Mouse (Mus musculus) hindbrain, embryonic 11.5 days (tissue): ENCODE data around the gene Grpel1. TPM values are rescaled to one million over a fixed set of nuclear protein-coding genes. Genes with fewer than 3 reads are reported as not detected.
A peak's percentile ranks its signal among the peaks of the same experiment; 100 is the strongest.

Experiments used
- ATAC-seq: fragments of 200-750 bp; cut with Nextera tagmentation; 2 replicates; pipeline ENCODE4 v1.8.0; 2017; ENCODE audit warnings: mild to moderate bottlenecking, moderate TSS enrichment, moderate library complexity; ENCODE audit not compliant: low FRiP score
- DNase-seq: peaks from one replicate; pipeline ENCODE4 v3.0.0-alpha.2; 2015; ENCODE audit warnings: low spot score
- H3K27ac ChIP-seq: fragments of 300-500 bp; sonication (generic); 2 replicates; pipeline ENCODE4 v1.5.1; 2014; ENCODE audit warnings: mild to moderate bottlenecking, low read depth, low read length
- H3K27me3 ChIP-seq: fragments of 300-500 bp; sonication (generic); 2 replicates; pipeline ENCODE4 v1.6.1; 2014; ENCODE audit warnings: mild to moderate bottlenecking, low read length, moderate library complexity, mixed read lengths; ENCODE audit not compliant: control insufficient read depth, insufficient read depth
- H3K36me3 ChIP-seq: fragments of 300-500 bp; sonication (generic); 2 replicates; pipeline ENCODE4 v1.6.1; 2014; ENCODE audit warnings: mild to moderate bottlenecking, low read length, moderate library complexity, mixed read lengths; ENCODE audit not compliant: control insufficient read depth, insufficient read depth
- H3K4me1 ChIP-seq: fragments of 300-500 bp; sonication (generic); replicated peaks from 2 replicates; pipeline ENCODE4 v1.6.1; 2014; ENCODE audit warnings: low read length, mixed read lengths; ENCODE audit not compliant: control insufficient read depth, insufficient read depth
- H3K4me2 ChIP-seq: fragments of 300-500 bp; sonication (generic); replicated peaks from 2 replicates; pipeline ENCODE4 v1.6.1; 2014; ENCODE audit warnings: mild to moderate bottlenecking, low read depth, low read length
- H3K4me3 ChIP-seq: fragments of 300-500 bp; sonication (generic); 2 replicates; pipeline ENCODE4 v1.5.1; 2014; ENCODE audit warnings: low read depth, low read length
- H3K9ac ChIP-seq: fragments of 300-500 bp; sonication (generic); 2 replicates; pipeline ENCODE4 v1.6.1; 2014; ENCODE audit warnings: low read depth, low read length
- H3K9me3 ChIP-seq: fragments of 300-500 bp; sonication (generic); 2 replicates; pipeline ENCODE4 v1.6.1; 2016; ENCODE audit warnings: low read length; ENCODE audit not compliant: control insufficient read depth
- WGBS: fragments of 180-500 bp; shearing (Covaris S2); extraction: QIAGEN DNeasy Blood & Tissue Kit; methylation state at CpG from one replicate; pipeline ENCODE4 v1.1.7; 2014; 5-methylcytosine and 5-hydroxymethylcytosine counted together
- polyA plus RNA-seq: library from polyadenylated mRNA; unstranded; fragments of >200 nt; fragmentation: Nextera tagmentation; extraction: Ambion mirVana; gene quantifications from 2 replicates; pipeline ENCODE4 v1.2.1, GENCODE M21; 2014

The Grpel1 gene
- polyA plus RNA-seq, result 52.5 and 57.6 TPM in 2 replicates

GRCm38 (mm10) chr5:36464709-36465661 lies at the start of gene Grpel1:
Grpel1 (plus strand) TSS chr5:36464998.
- peak within 1 kb of the TSS; percentile 88 for H3K4me2 ChIP-seq
- 0 out of 2 replicates have a peak, but pooled peaks cover 3% of the 10 kb centered on the region for H3K4me1 ChIP-seq
- DNase-seq (peak; percentile 98), ATAC-seq (peak; percentile 96)
- H3K4me3 ChIP-seq, result peak within 1 kb of the TSS; percentile 98
- H3K27ac ChIP-seq, result peak within 1 kb of the TSS; percentile 24; the same call in 1 of the 2 replicates
- peak within 1 kb of the TSS; percentile 83 for H3K9ac ChIP-seq
- H3K36me3 ChIP-seq, result peaks cover 3% of the 10 kb centered on the region; the same call in 1 of the 2 replicates
- no peaks in the 10 kb centered on the region for H3K27me3 ChIP-seq
- under 1% methylated on average over 67 of the region's 68 CpGs for WGBS
- H3K9me3 ChIP-seq, result no peaks in the 10 kb centered on the region

DNA sequence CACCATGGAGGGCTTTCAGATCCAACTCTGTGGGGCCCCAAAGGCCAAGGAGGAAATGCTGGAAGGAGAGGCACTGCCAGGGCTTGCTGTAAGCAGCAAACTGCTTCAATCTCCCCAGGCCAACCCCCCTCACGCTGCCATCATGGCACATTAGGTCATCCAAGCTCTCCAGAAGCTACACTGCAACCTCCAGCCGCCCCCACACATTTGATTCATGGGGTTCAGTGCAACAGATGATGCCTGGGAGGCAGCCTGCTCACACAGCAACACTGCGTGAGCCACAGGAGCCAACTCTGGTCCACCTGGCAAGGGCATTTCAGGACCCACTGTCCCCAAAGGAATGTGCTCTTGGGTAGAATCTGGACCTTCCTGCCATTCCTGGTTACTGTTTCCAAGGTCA lies 44.9 kb upstream of the Grpel1 start:
- Histone ChIP-seq H3K27ac (no peak overlapping the region), H3K27me3 (no peaks in the 10 kb centered on the region), H3K4me1 (no peaks in the 10 kb centered on the region), H3K36me3 (no peaks in the 10 kb centered on the region), H3K4me2 (no peak overlapping the region), H3K9ac (no peak overlapping the region), H3K4me3 (no peak overlapping the region), H3K9me3 (no peaks in the 10 kb centered on the region)
- DNase-seq (no peak), ATAC-seq (no peak)
- 72% methylated on average over 3 of the region's 3 CpGs for WGBS

DNA sequence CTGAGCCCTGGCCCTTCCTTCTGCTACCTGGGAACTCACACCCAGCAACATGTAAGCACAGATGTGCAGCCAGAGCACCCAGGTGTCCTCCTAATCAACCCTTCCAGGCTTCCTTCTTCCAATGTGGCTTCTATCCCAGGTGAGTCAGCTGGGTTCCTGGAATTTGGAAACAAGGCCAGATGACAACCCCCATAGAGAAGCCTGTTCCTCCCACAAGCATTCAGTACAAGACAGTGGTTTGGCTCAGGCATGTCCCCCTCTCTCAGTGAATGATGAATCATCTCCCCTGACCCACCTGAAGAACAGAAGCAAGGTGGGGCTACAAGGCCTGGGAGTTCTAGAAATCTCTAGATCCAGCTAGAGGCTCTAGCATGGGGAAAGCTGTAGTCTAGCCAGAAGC lies 42.1 kb upstream of the Grpel1 start:
- no peak for ATAC-seq

DNA sequence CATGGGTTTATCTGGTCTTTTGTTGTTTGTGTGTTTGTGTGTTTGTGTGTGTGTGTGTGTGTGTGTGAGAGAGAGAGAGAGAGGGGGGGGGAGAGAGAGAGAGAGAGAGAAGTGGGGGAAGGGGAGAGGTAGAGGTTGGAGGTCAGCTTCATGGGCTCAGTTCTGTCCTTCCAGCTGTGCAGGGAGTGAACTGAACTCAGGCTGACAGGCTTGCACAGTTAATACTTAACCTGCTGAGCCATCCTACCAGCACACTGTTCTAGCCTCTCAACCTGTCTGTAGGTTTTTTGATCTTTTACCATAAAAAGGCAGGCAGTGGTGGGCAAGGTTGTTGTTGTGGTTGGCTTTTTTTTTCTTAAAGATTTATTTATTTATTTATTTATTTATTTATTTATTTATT lies 40.1 kb upstream of the Grpel1 start:
- Histone ChIP-seq H3K9me3 (no peaks in the 10 kb centered on the region), H3K27me3 (no peaks in the 10 kb centered on the region), H3K9ac (no peak overlapping the region), H3K27ac (no peak overlapping the region), H3K36me3 (no peaks in the 10 kb centered on the region), H3K4me3 (no peak overlapping the region), H3K4me1 (0 out of 2 replicates have a peak, but pooled peaks cover 3% of the 10 kb centered on the region), H3K4me2 (no peak overlapping the region)
- DNase-seq (no peak), ATAC-seq (no peak)

More for the DNA sequence above, 42.1 kb upstream of the Grpel1 start:
- no peaks in the 10 kb centered on the region for H3K36me3 ChIP-seq
- H3K4me1 ChIP-seq, result no peaks in the 10 kb centered on the region
- no peak overlapping the region for H3K4me2 ChIP-seq
- no peak overlapping the region for H3K4me3 ChIP-seq
- H3K9me3 ChIP-seq, result no peaks in the 10 kb centered on the region
- H3K27ac ChIP-seq, result no peak overlapping the region
- no peaks in the 10 kb centered on the region for H3K27me3 ChIP-seq
- no peak for DNase-seq
- H3K9ac ChIP-seq, result no peak overlapping the region

GRCm38 (mm10) chr5:36426404-36426803 lies 38.4 kb upstream of the Grpel1 start:
- H3K36me3 ChIP-seq, result no peaks in the 10 kb centered on the region
- no peak for ATAC-seq
- 78% methylated on average over 5 of the region's 5 CpGs for WGBS
- H3K27me3 ChIP-seq, result no peaks in the 10 kb centered on the region
- H3K27ac ChIP-seq, result no peak overlapping the region
- no peak overlapping the region for H3K4me2 ChIP-seq
- H3K4me1 ChIP-seq, result 0 out of 2 replicates have a peak, but pooled peaks cover 3% of the 10 kb centered on the region
- no peak overlapping the region for H3K9ac ChIP-seq
- no peak for DNase-seq
- H3K9me3 ChIP-seq, result no peaks in the 10 kb centered on the region
- H3K4me3 ChIP-seq, result no peak overlapping the region

GRCm38 (mm10) chr5:36427831-36428230 lies 37.0 kb upstream of the Grpel1 start:
- H3K9me3 ChIP-seq, result no peaks in the 10 kb centered on the region
- DNase-seq (no peak), ATAC-seq (no peak; the same call in 1 of the 2 replicates)
- no peak overlapping the region for H3K4me3 ChIP-seq
- no peak overlapping the region for H3K9ac ChIP-seq
- no peaks in the 10 kb centered on the region for H3K36me3 ChIP-seq
- H3K4me1 ChIP-seq, result 0 out of 2 replicates have a peak, but pooled peaks cover 3% of the 10 kb centered on the region
- 46% methylated on average over 11 of the region's 11 CpGs for WGBS
- H3K27me3 ChIP-seq, result no peaks in the 10 kb centered on the region
- no peak overlapping the region for H3K4me2 ChIP-seq
- no peak overlapping the region for H3K27ac ChIP-seq

DNA sequence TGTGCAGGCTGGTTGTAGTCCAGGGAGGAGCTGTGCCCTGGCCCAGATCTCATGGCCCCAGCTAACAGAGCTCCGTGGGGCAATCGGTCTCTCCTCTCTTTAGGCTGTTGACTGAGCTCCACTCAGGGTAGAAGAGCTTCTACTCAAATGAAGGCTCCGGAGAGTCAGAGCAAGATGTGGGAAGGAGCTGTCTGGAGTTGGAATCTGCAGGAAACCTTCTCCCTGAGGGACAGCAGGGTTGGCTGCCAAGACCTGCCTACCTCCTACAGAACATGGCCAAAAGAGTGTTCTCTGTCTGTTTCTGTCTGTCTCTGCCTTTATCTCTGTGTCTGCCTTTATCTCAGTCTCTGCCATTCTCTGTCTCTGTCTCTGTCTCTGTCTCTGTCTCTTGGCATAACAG lies 35.2 kb upstream of the Grpel1 start:
- Histone ChIP-seq H3K4me1 (0 out of 2 replicates have a peak, but pooled peaks cover 3% of the 10 kb centered on the region), H3K9ac (no peak overlapping the region), H3K36me3 (no peaks in the 10 kb centered on the region), H3K4me2 (no peak overlapping the region), H3K9me3 (no peaks in the 10 kb centered on the region), H3K4me3 (no peak overlapping the region), H3K27me3 (no peaks in the 10 kb centered on the region), H3K27ac (no peak overlapping the region)
- WGBS, result 90% methylated on average over 3 of the region's 3 CpGs
- DNase-seq (no peak), ATAC-seq (no peak)

DNA sequence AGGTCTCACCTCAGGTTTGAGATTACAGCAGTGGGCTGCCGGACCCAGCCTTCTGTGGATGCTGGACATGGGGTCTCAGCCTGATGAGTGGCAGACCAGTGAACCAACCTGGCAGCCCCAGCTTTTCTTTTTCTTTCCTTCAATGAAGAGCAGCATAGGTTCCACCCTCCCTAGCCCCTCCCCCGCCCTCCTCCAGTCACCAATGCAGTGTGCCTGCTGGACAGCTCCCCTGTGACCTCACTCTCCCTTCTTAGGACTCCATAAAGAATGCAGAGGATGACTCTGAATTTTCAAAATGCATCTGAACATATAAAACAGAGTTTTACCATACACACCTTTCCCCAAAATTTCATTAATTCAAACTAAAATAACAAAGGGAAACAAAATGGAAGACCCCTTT lies 33.1 kb upstream of the Grpel1 start:
- no peak overlapping the region for H3K4me2 ChIP-seq
- H3K9me3 ChIP-seq, result no peaks in the 10 kb centered on the region
- 0 out of 2 replicates have a peak, but pooled peaks cover 3% of the 10 kb centered on the region for H3K4me1 ChIP-seq
- WGBS, result 54% methylated on average over 2 of the region's 2 CpGs
- H3K36me3 ChIP-seq, result no peaks in the 10 kb centered on the region
- ATAC-seq, result no peak
- H3K27ac ChIP-seq, result no peak overlapping the region
- DNase-seq, result peak; percentile 27
- no peaks in the 10 kb centered on the region for H3K27me3 ChIP-seq
- H3K4me3 ChIP-seq, result no peak overlapping the region
- H3K9ac ChIP-seq, result no peak overlapping the region
